18 mouse cellular contexts compared by ENCODE assay signal in genomic region chr2:26099851-26100250, GRCm38 (mm10).
"Had no signal": no experiment of that assay in that cellular context is flagged by ENCODE, and none has a peak within 500 bp of the region (broad histone marks: within the 10 kb centered on the region; RNA-seq: fewer than 3 reads in every experiment).

No protein-coding gene starts in this region.

- H3K9ac ChIP-seq: limb, embryonic 13.5 days; lung, embryonic 14.5 days; midbrain, embryonic 13.5 days; neural tube, embryonic 13.5 days had no signal

- H3K27me3 ChIP-seq: limb, embryonic 13.5 days; midbrain, embryonic 13.5 days; neural tube, embryonic 13.5 days had no signal

- H3K27ac ChIP-seq: limb, embryonic 10.5 days; macrophage; midbrain, embryonic 10.5 days; midbrain, embryonic 13.5 days; neural tube, embryonic 13.5 days had no signal

- H3K4me2 ChIP-seq: limb, embryonic 13.5 days; lung, embryonic 14.5 days; midbrain, embryonic 13.5 days; neural tube, embryonic 13.5 days had no signal

- DNase-seq: kidney, adult 18-20 months; kidney, adult 9 months; kidney, postnatal 14 days; kidney, postnatal 4 days; lung, embryonic 14.5 days; thymus, adult 18-20 months; thymus, postnatal 36 days had no signal

- H3K36me3 ChIP-seq: limb, embryonic 10.5 days; limb, embryonic 13.5 days; midbrain, embryonic 10.5 days; midbrain, embryonic 13.5 days; neural tube, embryonic 13.5 days had no signal

- ATAC-seq: inflammation-experienced regulatory T-cells, adult 6 months; intestine, embryonic 16.5 days; lung, postnatal 0 days; midbrain, embryonic 13.5 days; midbrain, embryonic 16.5 days had no signal

- H3K4me3 ChIP-seq: limb, embryonic 10.5 days; limb, embryonic 13.5 days; midbrain, embryonic 10.5 days; midbrain, embryonic 13.5 days; myocyte; neural tube, embryonic 13.5 days had no signal

- H3K9me3 ChIP-seq: limb, embryonic 10.5 days; limb, embryonic 13.5 days; midbrain, embryonic 10.5 days; midbrain, embryonic 13.5 days; neural tube, embryonic 13.5 days had no signal
